Mouse (Mus musculus) forebrain, embryonic 11.5 days (tissue): Measurements from ENCODE around the gene Jazf1. TPM values are rescaled to one million over a fixed set of nuclear protein-coding genes. Genes with fewer than 3 reads are reported as not detected.

Experiments
- ATAC-seq: fragments of 200-750 bp; cut with Nextera tagmentation; replicated peaks from 2 replicates; pipeline ENCODE4 v1.8.0; 2017; ENCODE audit warnings: moderate TSS enrichment; ENCODE audit not compliant: low FRiP score
- DNase-seq: peaks from one replicate; pipeline ENCODE4 v3.0.0-alpha.2; 2017; ENCODE audit warnings: low spot score
- H3K27ac ChIP-seq: fragments of 300-500 bp; sonication (generic); 2 replicates; pipeline ENCODE4 v1.5.1; 2014; ENCODE audit warnings: low read depth, low read length
- H3K27me3 ChIP-seq: fragments of 300-500 bp; sonication (generic); 2 replicates; pipeline ENCODE4 v1.6.1; 2014; ENCODE audit warnings: mild to moderate bottlenecking, low read length, mixed read lengths; ENCODE audit not compliant: control insufficient read depth, insufficient read depth
- H3K36me3 ChIP-seq: fragments of 300-500 bp; sonication (generic); 2 replicates; pipeline ENCODE4 v1.6.1; 2014; ENCODE audit warnings: mild to moderate bottlenecking, low read length, moderate library complexity, mixed read lengths; ENCODE audit not compliant: control insufficient read depth, insufficient read depth
- H3K4me1 ChIP-seq: fragments of 300-500 bp; sonication (generic); replicated peaks from 2 replicates; pipeline ENCODE4 v1.6.1; 2014; ENCODE audit warnings: low read length, mixed read lengths; ENCODE audit not compliant: control insufficient read depth, insufficient read depth
- H3K4me2 ChIP-seq: fragments of 300-500 bp; sonication (generic); 2 replicates; pipeline ENCODE4 v1.6.1; 2014; ENCODE audit warnings: low read depth, mild to moderate bottlenecking, low read length, moderate library complexity, mixed read lengths; ENCODE audit not compliant: severe bottlenecking
- H3K4me3 ChIP-seq: fragments of 300-500 bp; sonication (generic); 2 replicates; pipeline ENCODE4 v1.5.1; 2014; ENCODE audit warnings: low read depth, low read length
- H3K9ac ChIP-seq: fragments of 300-500 bp; sonication (generic); 2 replicates; pipeline ENCODE4 v1.6.1; 2014; ENCODE audit warnings: low read length
- H3K9me3 ChIP-seq: fragments of 300-500 bp; sonication (generic); 2 replicates; pipeline ENCODE4 v1.6.1; 2016; ENCODE audit warnings: low read length, mixed read lengths; ENCODE audit not compliant: control insufficient read depth
- WGBS: fragments of 180-500 bp; shearing (Covaris S2); extraction: QIAGEN DNeasy Blood & Tissue Kit; methylation state at CpG from one replicate; pipeline ENCODE4 v1.1.7; 2014; 5-methylcytosine and 5-hydroxymethylcytosine counted together
- polyA plus RNA-seq: library from polyadenylated mRNA; unstranded; fragments of >200 nt; fragmentation: Nextera tagmentation; extraction: Ambion mirVana; gene quantifications from 2 replicates; pipeline ENCODE4 v1.2.1, GENCODE M21; 2014

Jazf1 gene
- polyA plus RNA-seq, 1 experiment from 2014 or later: 6.2 TPM

DNA sequence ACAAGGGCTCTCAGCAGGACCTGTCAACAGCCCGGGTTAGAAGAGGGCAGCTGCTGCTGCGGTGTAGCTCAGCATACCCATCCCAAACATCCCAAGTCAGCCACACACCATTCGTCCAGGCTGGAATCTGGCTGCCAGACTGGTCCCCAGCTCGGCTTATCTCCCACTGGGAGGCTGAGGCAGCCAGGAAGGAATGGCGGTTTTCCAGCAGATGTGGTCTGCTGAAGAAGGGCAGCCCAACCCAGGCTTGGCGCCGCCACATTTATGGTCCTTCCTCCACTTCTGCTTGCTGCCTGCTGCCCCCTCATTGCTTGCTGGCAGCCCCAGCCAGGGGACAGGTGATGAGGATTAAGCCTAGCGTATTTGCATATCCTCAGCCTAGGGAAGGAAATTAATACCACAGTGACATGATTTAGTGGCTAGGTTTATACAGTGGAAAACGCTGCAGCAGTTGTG is 227.8 kb downstream of the Jazf1 start:
- ATAC-seq: no peak
- Histone ChIP-seq H3K9me3 (no peaks in the 10 kb centered on the region), H3K4me3 (no peak overlapping the region), H3K27me3 (no peaks in the 10 kb centered on the region; the same call in 1 of the 2 replicates), H3K9ac (no peak overlapping the region), H3K36me3 (no peaks in the 10 kb centered on the region), H3K27ac (no peak overlapping the region), H3K4me1 (peaks cover 5% of the 10 kb centered on the region; the same call in 1 of the 2 replicates), H3K4me2 (no peak overlapping the region)
- WGBS: 30% methylated on average over 9 of the region's 9 CpGs
- DNase-seq: no peak

DNA sequence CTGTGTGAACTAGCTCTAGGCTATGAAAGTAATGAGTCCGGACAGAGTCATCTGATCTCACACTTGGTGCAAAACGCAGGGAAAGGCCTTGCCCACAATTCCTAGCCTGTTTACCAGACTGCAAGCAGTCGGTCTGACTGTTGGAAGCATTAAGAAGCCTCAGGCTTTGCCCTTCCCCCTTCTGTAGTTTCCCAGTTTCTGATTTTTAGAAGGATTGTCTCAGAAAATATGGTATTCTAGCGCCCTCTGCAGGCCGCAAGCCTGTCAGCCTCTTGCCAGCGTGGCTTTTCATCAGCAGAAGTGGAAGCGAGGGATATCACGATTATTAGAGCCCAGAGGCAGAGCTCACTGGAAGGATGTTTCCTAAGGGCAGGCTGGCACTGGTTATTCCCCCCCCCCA is 229.7 kb downstream of the Jazf1 start:
- no peak overlapping the region for H3K4me3 ChIP-seq
- no peak overlapping the region for H3K4me2 ChIP-seq
- H3K9ac ChIP-seq: no peak overlapping the region
- ATAC-seq (peak; percentile 51; the same call in 1 of the 2 replicates), DNase-seq (peak; percentile 89)
- no peaks in the 10 kb centered on the region for H3K36me3 ChIP-seq
- no peaks in the 10 kb centered on the region; the same call in 1 of the 2 replicates for H3K27me3 ChIP-seq
- peaks cover 5% of the 10 kb centered on the region; the same call in 1 of the 2 replicates for H3K4me1 ChIP-seq
- no peak overlapping the region for H3K27ac ChIP-seq
- WGBS: 4% methylated on average over 8 of the region's 8 CpGs
- H3K9me3 ChIP-seq: no peaks in the 10 kb centered on the region

DNA sequence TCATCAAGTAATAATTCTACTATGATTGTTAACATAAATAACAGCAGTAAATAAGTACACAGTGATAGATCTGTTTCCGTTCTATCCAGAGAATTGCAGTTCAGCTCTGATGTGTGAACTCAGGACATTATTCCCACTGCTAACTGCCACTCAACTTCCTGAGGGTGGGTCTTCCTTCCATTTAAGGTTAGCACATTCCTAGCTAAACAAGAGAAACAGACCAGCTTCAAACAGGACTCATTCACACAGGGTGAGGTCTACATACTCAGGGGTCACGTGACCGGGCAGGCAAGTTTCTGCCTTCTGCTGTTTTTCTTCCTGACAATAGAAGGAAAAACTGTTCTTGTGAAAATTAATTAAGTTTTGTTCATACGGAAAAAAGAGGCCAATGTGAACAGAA is 230.6 kb downstream of the Jazf1 start:
- DNase-seq (no peak), ATAC-seq (no peak)
- H3K4me1 ChIP-seq: peaks cover 5% of the 10 kb centered on the region; the same call in 1 of the 2 replicates
- no peak overlapping the region for H3K4me3 ChIP-seq
- 52% methylated on average over 4 of the region's 4 CpGs for WGBS
- no peak overlapping the region for H3K27ac ChIP-seq
- H3K4me2 ChIP-seq: no peak overlapping the region
- no peaks in the 10 kb centered on the region; the same call in none of the 2 replicates for H3K27me3 ChIP-seq
- H3K9me3 ChIP-seq: no peaks in the 10 kb centered on the region
- H3K36me3 ChIP-seq: no peaks in the 10 kb centered on the region
- no peak overlapping the region for H3K9ac ChIP-seq

DNA sequence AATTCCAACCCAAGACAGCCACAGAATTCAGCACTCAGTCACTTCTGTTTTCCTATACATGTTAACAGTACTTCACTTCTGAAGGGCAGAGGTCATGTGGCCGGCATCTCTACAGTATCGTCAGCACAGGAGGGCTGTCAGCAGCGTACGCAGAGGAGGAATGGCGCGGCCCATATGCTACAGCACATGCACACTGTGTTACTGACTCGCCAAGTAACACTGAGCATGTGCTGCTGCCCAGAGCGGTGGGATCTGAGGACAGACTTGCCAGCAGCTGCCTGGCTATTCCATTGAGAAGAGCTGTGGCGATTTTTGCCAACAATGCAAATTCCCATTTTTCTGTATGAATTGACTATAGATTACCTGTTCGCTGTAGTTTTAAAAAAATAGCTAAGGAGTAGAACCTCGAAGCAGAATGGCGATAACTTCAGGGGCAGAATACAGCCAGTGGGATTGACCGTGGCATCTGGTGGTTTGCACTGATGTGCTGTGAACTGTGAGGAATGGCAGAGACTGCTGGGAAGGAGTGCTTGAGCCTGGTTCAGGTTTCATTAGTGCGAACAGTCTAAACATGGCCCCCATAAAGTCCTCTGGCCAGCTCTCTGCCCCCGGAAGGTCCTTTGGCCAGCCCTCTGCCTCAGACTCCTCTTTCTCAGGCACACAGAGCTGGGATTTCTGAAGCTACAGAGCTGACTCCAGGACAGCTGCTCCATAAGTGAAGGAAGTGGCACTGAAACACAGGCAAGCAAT is 232.1 kb downstream of the Jazf1 start:
- 86% methylated on average over 15 of the region's 15 CpGs for WGBS
- Histone ChIP-seq H3K9me3 (no peaks in the 10 kb centered on the region), H3K36me3 (no peaks in the 10 kb centered on the region), H3K4me2 (no peak overlapping the region), H3K27me3 (no peaks in the 10 kb centered on the region; the same call in none of the 2 replicates), H3K4me1 (peaks cover 5% of the 10 kb centered on the region; the same call in 1 of the 2 replicates), H3K9ac (no peak overlapping the region), H3K27ac (no peak overlapping the region), H3K4me3 (no peak overlapping the region)
- DNase-seq: no peak
- no peak for ATAC-seq

DNA sequence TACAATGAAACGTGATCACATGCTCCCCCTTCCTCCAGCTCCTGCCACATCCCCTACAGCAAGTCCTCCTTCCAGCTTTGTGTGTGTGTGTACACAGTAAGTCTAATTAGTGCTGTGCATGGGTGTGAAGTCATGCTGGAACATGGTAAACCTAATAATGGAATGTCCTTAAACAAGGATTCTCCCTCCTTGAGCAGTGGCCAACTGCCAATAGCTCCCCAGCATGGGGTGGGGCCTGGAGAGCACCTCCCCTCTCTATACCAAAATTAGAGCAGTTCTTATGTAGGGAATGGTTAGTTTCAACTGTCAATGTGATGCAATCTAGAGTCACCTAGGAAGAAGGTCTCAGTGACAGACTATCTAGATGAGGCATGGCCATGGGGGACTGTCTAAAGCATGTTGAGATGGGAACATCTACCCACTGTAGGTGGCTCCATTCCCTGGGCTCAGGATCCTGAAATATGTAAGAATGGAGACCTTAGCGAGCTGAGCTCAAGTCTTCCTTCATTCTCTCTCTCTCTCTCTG is 240.6 kb downstream of the Jazf1 start:
- H3K27ac ChIP-seq: no peak overlapping the region
- no peak for DNase-seq
- no peak overlapping the region for H3K9ac ChIP-seq
- 90% methylated on average over 2 of the region's 2 CpGs for WGBS
- no peak overlapping the region for H3K4me2 ChIP-seq
- H3K4me3 ChIP-seq: no peak overlapping the region
- H3K4me1 ChIP-seq: peaks cover 14% of the 10 kb centered on the region; the same call in 1 of the 2 replicates
- H3K9me3 ChIP-seq: no peaks in the 10 kb centered on the region
- no peaks in the 10 kb centered on the region for H3K36me3 ChIP-seq
- H3K27me3 ChIP-seq: peaks cover 26% of the 10 kb centered on the region
- no peak for ATAC-seq

DNA sequence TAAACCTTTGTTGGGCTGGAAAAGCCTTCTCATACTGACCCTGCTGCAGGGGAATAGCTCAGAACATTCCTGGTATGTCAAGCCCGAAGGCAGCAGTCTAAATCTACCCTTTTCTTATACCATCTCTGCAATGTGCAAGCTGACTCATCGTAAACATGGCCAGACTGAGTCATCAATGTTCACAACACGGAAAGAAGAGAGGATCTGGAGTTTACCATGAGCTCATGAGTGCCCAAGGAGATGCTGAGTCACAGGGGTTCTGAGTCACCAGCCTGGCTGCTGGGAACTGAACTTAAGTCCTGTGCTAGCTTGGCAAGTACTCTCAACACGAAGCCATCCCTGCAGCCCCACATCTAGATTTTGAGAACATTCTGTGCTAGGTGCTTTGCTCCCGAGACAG is 242.9 kb downstream of the Jazf1 start:
- Histone ChIP-seq H3K9ac (no peak overlapping the region), H3K4me2 (no peak overlapping the region), H3K27ac (no peak overlapping the region), H3K4me3 (no peak overlapping the region), H3K9me3 (no peaks in the 10 kb centered on the region), H3K4me1 (peaks cover 14% of the 10 kb centered on the region; the same call in 1 of the 2 replicates), H3K36me3 (no peaks in the 10 kb centered on the region), H3K27me3 (peaks cover 26% of the 10 kb centered on the region)
- WGBS: 83% methylated on average over 5 of the region's 5 CpGs
- ATAC-seq (no peak), DNase-seq (no peak)

DNA sequence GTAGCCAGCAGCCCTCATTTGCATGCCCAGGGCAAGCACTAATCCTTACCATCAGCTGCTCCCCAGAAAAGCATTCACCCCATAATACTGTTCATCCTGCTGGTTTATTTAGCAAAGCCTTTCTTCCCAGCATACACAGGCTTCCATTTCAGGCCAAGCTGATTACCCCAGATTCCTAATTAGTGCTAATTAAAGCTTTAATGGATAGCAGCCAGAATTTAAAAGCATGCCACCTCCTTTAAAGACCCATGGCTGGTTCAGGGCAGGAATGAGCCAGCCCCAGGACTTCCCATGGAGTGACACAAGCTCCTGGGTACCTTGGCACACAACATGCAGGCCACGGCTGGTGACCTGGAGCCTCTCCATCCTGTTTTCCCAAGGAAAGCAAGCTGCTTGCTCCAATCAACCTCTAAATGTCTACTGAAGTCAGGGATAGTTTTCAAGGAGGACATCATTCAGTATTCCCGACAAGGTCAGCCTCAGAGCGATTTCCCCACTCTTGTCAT is 243.4 kb downstream of the Jazf1 start:
- DNase-seq: no peak
- no peak overlapping the region for H3K27ac ChIP-seq
- no peak overlapping the region for H3K4me3 ChIP-seq
- no peaks in the 10 kb centered on the region for H3K9me3 ChIP-seq
- H3K4me1 ChIP-seq: peaks cover 14% of the 10 kb centered on the region; the same call in 1 of the 2 replicates
- H3K9ac ChIP-seq: no peak overlapping the region
- H3K4me2 ChIP-seq: no peak overlapping the region
- peak; percentile 74 for ATAC-seq
- 50% methylated on average over 3 of the region's 3 CpGs for WGBS
- no peaks in the 10 kb centered on the region for H3K36me3 ChIP-seq
- H3K27me3 ChIP-seq: peaks cover 26% of the 10 kb centered on the region

DNA sequence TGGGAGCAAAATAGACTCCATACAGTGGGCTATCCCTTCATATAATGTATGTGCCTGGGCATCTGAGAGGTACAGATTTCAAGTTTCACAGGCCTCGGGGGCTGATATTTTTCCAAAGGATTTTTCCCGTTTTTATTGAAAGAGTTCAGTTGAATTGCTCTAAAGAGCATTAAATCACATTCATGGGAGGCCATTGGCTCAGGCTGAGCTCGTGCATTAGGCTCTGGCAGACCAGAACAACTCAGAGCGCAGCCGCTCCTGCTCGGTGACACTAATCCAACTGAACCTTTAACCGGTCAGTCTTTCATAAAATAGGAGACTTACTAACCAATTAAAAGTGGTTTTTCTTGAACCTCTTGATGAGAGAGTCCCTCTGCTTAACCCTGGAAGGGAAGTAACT is 245.4 kb downstream of the Jazf1 start:
- Histone ChIP-seq H3K9me3 (no peaks in the 10 kb centered on the region), H3K9ac (no peak overlapping the region), H3K4me2 (no peak overlapping the region), H3K36me3 (no peaks in the 10 kb centered on the region), H3K4me1 (peaks cover 10% of the 10 kb centered on the region; the same call in 1 of the 2 replicates), H3K27ac (no peak overlapping the region), H3K27me3 (peaks cover 16% of the 10 kb centered on the region), H3K4me3 (no peak overlapping the region)
- ATAC-seq (no peak), DNase-seq (no peak)
- 13% methylated on average over 7 of the region's 7 CpGs for WGBS
